Mouse (Mus musculus): Measurements from ENCODE around the gene Prpf6. TPM values are rescaled to one million over a fixed set of nuclear protein-coding genes. Genes with fewer than 3 reads are reported as not detected.

Prpf6 gene
- polyA plus RNA-seq, 1 experiment = 10.4 TPM

DNA sequence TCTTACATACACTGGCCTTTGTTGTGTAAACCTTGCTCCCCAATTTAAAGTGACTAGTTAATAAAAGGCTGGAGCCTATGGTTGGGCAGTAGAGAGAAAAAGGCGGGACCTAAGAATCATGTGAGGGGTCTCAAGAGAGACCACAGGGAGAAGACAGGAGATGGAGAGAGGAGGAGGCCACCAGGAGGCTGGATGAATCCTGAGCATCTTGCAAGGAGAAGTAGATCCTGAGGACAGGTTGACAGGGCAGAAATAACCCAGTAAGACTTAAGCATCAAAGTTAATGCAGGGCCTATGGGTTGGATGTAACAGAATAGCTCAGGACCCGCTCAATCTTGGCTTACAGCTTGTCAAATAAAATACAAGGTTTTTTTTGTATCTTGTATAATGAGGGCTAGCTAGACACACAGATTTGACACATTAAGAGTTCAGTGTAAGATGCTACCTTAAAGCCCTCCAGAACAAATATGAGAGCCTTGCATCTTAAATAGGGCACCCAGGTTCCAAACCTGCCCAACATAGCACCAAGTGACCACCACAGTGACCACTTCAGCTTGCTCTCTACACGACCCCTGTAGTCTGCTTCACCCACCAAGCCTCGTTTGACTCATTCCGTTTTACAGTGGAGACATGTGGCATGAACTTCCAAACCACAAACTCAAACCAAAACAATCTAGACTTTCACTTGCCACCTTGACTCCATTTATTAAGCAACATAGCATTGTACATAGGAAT lies 27.3 kb downstream of the Prpf6 start:
- no peak for TF ChIP-seq CTCF (IDR thresholded peaks at IDR 0.05; ENCODE audit: extremely low read depth, insufficient read length, insufficient replicate concordance, low read depth, low read length)
- no peaks in the 10 kb centered on the region for H3K27me3 ChIP-seq (ENCODE audit: control insufficient read depth, insufficient read depth, low read length)
- H3K36me3 ChIP-seq (ENCODE audit: control insufficient read depth, insufficient read depth, low read length) = peaks cover 34% of the 10 kb centered on the region
- no peaks in the 10 kb centered on the region for H3K4me1 ChIP-seq (ENCODE audit: control insufficient read depth, insufficient read depth, insufficient read length, low read length)
- 87% methylated on average over 5 of the region's 5 CpGs for WGBS
- H3K4me3 ChIP-seq (ENCODE audit: low read depth, low read length) = no peak overlapping the region
- no peak overlapping the region for H3K27ac ChIP-seq (ENCODE audit: insufficient read depth, low read depth, low read length)

DNA sequence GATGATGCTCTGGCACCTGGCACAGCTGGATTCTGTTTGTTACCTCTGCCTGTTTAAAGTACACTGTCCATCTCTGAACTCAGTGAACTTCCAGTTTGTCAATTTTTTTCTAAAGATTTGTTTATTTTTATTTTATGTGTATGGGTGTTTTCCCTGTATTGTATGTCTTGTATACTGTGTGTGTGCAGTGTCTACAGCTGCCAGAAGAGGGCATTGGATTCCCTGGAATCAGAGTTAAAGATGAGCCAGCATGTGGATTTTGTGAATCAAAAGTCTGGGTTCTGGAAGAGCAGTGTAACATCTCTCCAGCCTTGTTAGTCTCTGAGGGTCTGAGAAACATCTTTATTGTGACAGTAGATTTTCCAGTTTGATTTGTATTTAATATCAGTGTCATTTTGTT lies 31.7 kb downstream of the Prpf6 start:
- peaks cover 43% of the 10 kb centered on the region for H3K36me3 ChIP-seq (ENCODE audit: control insufficient read depth, insufficient read depth, low read length)
- H3K4me1 ChIP-seq (ENCODE audit: control insufficient read depth, insufficient read depth, insufficient read length, low read length) = no peaks in the 10 kb centered on the region
- no peak overlapping the region for H3K4me3 ChIP-seq (ENCODE audit: low read depth, low read length)
- no peaks in the 10 kb centered on the region for H3K27me3 ChIP-seq (ENCODE audit: control insufficient read depth, insufficient read depth, low read length)
- no peak for TF ChIP-seq POLR2A (IDR thresholded peaks at IDR 0.05; ENCODE audit: low read depth, low read length)
- TF ChIP-seq CTCF (IDR thresholded peaks at IDR 0.05; ENCODE audit: extremely low read depth, insufficient read length, insufficient replicate concordance, low read depth, low read length) = no peak
- no peak overlapping the region for H3K27ac ChIP-seq (ENCODE audit: insufficient read depth, low read depth, low read length)

DNA sequence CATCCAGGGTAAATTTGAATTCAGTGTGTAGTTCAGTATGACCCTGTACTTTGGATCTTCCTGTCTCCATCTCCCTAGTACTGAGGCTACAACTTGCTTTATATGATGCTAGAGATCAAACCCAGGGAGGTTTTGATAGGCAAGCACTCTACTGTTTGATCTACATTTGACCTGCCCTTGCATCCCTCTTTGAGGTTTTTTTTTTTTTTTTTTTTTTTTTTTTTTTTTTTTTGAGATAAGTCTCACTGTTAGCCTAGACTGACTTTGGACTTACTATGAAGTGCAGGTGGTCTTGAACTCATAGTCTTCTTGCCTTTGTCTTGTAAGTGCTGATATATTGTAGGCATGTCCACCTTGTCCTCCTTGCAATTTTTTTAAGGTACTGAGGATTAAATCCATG lies 36.8 kb downstream of the Prpf6 start:
- Histone ChIP-seq H3K4me1 (ENCODE audit: control insufficient read depth, insufficient read depth, insufficient read length, low read length) (no peaks in the 10 kb centered on the region), H3K27ac (ENCODE audit: insufficient read depth, low read depth, low read length) (no peak overlapping the region), H3K4me3 (ENCODE audit: low read depth, low read length) (no peak overlapping the region), H3K27me3 (ENCODE audit: control insufficient read depth, insufficient read depth, low read length) (no peaks in the 10 kb centered on the region), H3K36me3 (ENCODE audit: control insufficient read depth, insufficient read depth, low read length) (peaks cover 46% of the 10 kb centered on the region)
- TF ChIP-seq CTCF (IDR thresholded peaks at IDR 0.05; ENCODE audit: extremely low read depth, insufficient read length, insufficient replicate concordance, low read depth, low read length) = no peak
- no peak for TF ChIP-seq POLR2A (IDR thresholded peaks at IDR 0.05; ENCODE audit: low read depth, low read length)

DNA sequence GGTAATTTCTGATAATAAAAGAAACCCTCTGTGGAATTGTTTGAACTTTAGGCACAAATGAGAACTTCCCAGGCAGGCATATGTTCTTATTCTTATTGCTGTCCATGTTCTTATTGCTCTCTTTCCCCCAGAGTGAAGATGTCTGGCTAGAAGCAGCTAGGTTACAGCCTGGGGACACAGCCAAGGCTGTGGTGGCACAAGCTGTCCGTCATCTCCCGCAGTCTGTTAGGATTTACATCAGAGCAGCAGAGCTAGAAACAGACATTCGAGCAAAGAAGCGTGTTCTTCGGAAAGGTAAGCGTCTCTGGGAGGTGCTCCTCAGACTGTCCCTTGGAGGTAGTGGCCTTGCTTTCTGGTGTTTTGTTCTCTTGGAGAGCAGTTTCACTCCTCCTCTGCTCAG lies 41.0 kb downstream of the Prpf6 start:
- no peaks in the 10 kb centered on the region for H3K4me1 ChIP-seq (ENCODE audit: control insufficient read depth, insufficient read depth, insufficient read length, low read length)
- no peak overlapping the region for H3K4me3 ChIP-seq (ENCODE audit: low read depth, low read length)
- no peak overlapping the region for H3K27ac ChIP-seq (ENCODE audit: insufficient read depth, low read depth, low read length)
- no peaks in the 10 kb centered on the region for H3K27me3 ChIP-seq (ENCODE audit: control insufficient read depth, insufficient read depth, low read length)
- 97% methylated on average over 6 of the region's 6 CpGs for WGBS
- peaks cover 66% of the 10 kb centered on the region for H3K36me3 ChIP-seq (ENCODE audit: control insufficient read depth, insufficient read depth, low read length)
- TF ChIP-seq CTCF (IDR thresholded peaks at IDR 0.05; ENCODE audit: extremely low read depth, insufficient read length, insufficient replicate concordance, low read depth, low read length) = no peak
- no peak for TF ChIP-seq POLR2A (IDR thresholded peaks at IDR 0.05; ENCODE audit: low read depth, low read length)

DNA sequence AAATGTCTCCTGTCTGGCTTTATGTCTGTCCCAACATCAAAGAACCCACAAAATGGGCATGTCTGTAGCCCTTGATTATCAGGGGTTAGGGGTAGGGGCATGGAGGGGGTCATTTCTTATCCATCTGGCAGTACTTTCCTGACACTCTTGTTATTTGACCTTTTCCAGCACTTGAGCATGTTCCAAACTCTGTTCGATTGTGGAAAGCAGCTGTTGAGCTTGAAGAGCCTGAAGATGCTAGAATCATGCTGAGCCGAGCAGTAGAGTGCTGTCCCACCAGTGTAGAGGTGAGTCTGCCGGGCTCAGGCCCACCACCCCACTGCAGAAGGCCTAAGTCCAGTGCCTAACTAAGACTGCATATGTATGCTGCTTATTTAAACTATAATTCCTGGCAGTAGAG lies 44.2 kb downstream of the Prpf6 start:
- Histone ChIP-seq H3K4me1 (ENCODE audit: control insufficient read depth, insufficient read depth, insufficient read length, low read length) (no peaks in the 10 kb centered on the region), H3K27ac (ENCODE audit: insufficient read depth, low read depth, low read length) (no peak overlapping the region), H3K27me3 (ENCODE audit: control insufficient read depth, insufficient read depth, low read length) (no peaks in the 10 kb centered on the region), H3K4me3 (ENCODE audit: low read depth, low read length) (no peak overlapping the region), H3K36me3 (ENCODE audit: control insufficient read depth, insufficient read depth, low read length) (peaks cover 71% of the 10 kb centered on the region)
- WGBS = 86% methylated on average over 3 of the region's 3 CpGs
- no peak for TF ChIP-seq CTCF (IDR thresholded peaks at IDR 0.05; ENCODE audit: extremely low read depth, insufficient read length, insufficient replicate concordance, low read depth, low read length)
- no peak for TF ChIP-seq POLR2A (IDR thresholded peaks at IDR 0.05; ENCODE audit: low read depth, low read length)

DNA sequence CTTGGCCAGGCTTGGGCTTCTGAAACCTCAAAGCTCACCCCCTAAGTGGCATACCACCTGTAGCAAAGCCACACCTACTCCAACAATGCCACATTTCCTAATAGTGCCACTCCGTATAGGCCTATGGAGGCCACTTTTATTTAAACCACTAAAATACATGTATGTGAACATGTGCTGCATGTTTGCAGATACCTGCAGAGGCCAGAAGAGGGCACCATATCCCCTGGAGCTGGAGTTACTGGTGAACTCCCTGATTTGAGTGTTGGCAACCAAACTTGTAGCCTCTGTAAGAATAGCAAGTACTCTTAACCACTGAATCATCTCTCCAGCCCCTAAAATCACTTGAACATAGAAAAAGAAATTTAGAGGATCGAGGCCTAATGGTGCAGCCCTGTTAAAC lies 52.7 kb downstream of the Prpf6 start:
- no peak overlapping the region for H3K4me3 ChIP-seq (ENCODE audit: low read depth, low read length)
- H3K27ac ChIP-seq (ENCODE audit: insufficient read depth, low read depth, low read length) = no peak overlapping the region
- peaks cover 52% of the 10 kb centered on the region for H3K36me3 ChIP-seq (ENCODE audit: control insufficient read depth, insufficient read depth, low read length)
- H3K4me1 ChIP-seq (ENCODE audit: control insufficient read depth, insufficient read depth, insufficient read length, low read length) = peaks cover 8% of the 10 kb centered on the region
- no peaks in the 10 kb centered on the region for H3K27me3 ChIP-seq (ENCODE audit: control insufficient read depth, insufficient read depth, low read length)
- 87% methylated on average over 2 of the region's 2 CpGs for WGBS
- TF ChIP-seq POLR2A (IDR thresholded peaks at IDR 0.05; ENCODE audit: low read depth, low read length) = no peak
- TF ChIP-seq CTCF (IDR thresholded peaks at IDR 0.05; ENCODE audit: extremely low read depth, insufficient read length, insufficient replicate concordance, low read depth, low read length) = peak; percentile 51; the same call in 1 of the 2 replicates

DNA sequence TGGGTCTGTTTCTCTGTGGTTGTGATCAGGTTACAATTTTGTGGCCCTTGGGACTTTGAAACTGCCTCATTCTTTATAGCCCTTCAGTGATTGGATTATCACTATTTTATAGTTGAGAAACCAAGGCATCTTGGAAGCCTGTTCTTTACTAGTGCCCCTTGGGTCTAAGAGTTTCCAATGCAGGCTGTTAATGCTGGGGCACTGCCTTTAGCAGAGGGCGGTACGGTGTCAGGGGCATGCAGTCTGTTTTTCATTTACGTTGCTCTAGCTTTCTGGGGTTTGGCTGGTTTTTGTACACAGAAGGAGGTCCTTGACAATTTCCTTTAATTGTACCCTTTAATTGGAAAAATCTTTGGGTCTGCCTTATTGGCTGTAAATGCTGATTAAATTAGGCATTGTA lies 54.0 kb downstream of the Prpf6 start:
- 92% methylated on average over 3 of the region's 3 CpGs for WGBS
- TF ChIP-seq POLR2A (IDR thresholded peaks at IDR 0.05; ENCODE audit: low read depth, low read length) (no peak), CTCF (IDR thresholded peaks at IDR 0.05; ENCODE audit: extremely low read depth, insufficient read length, insufficient replicate concordance, low read depth, low read length) (no peak)
- no peak overlapping the region for H3K27ac ChIP-seq (ENCODE audit: insufficient read depth, low read depth, low read length)
- H3K4me1 ChIP-seq (ENCODE audit: control insufficient read depth, insufficient read depth, insufficient read length, low read length) = peaks cover 10% of the 10 kb centered on the region
- H3K36me3 ChIP-seq (ENCODE audit: control insufficient read depth, insufficient read depth, low read length) = peaks cover 59% of the 10 kb centered on the region
- H3K4me3 ChIP-seq (ENCODE audit: low read depth, low read length) = no peak overlapping the region
- H3K27me3 ChIP-seq (ENCODE audit: control insufficient read depth, insufficient read depth, low read length) = no peaks in the 10 kb centered on the region

Measured in small intestine, adult 2 months (tissue).